Mouse (Mus musculus) embryonic facial prominence, embryonic 13.5 days (tissue): ENCODE measurements around the gene B3gnt3. TPM values are rescaled to one million over a fixed set of nuclear protein-coding genes. Genes with fewer than 3 reads are reported as not detected.

ENCODE experiments used
- ATAC-seq: fragments of 200-750 bp; cut with Nextera tagmentation; 2 replicates; pipeline ENCODE4 v1.8.0; 2017; ENCODE audit warnings: low read depth; ENCODE audit not compliant: insufficient number of reproducible peaks, insufficient read depth, low FRiP score, low TSS enrichment
- H3K27ac ChIP-seq: fragments of 300-500 bp; sonication (generic); 2 replicates; pipeline ENCODE4 v1.5.1; 2015; ENCODE audit warnings: moderate library complexity, mild to moderate bottlenecking, inconsistent platforms
- H3K27me3 ChIP-seq: fragments of 300-500 bp; sonication (generic); 2 replicates; pipeline ENCODE4 v1.6.1; 2015; ENCODE audit warnings: mild to moderate bottlenecking, inconsistent platforms
- H3K36me3 ChIP-seq: fragments of 300-500 bp; sonication (generic); 2 replicates; pipeline ENCODE4 v1.6.1; 2015; ENCODE audit warnings: mild to moderate bottlenecking, inconsistent platforms
- H3K4me1 ChIP-seq: fragments of 300-500 bp; sonication (generic); 2 replicates; pipeline ENCODE4 v1.6.1; 2015; ENCODE audit warnings: inconsistent platforms
- H3K4me2 ChIP-seq: fragments of 300-500 bp; sonication (generic); 2 replicates; pipeline ENCODE4 v1.6.1; 2015; ENCODE audit warnings: moderate library complexity, mild to moderate bottlenecking, inconsistent platforms
- H3K4me3 ChIP-seq: fragments of 300-500 bp; sonication (generic); 2 replicates; pipeline ENCODE4 v1.5.1; 2015; ENCODE audit warnings: mild to moderate bottlenecking, inconsistent platforms
- H3K9ac ChIP-seq: fragments of 300-500 bp; sonication (generic); 2 replicates; pipeline ENCODE4 v1.6.1; 2015; ENCODE audit warnings: mild to moderate bottlenecking, inconsistent platforms
- H3K9me3 ChIP-seq: fragments of 300-500 bp; sonication (generic); 2 replicates; pipeline ENCODE4 v1.6.1; 2016; ENCODE audit warnings: inconsistent platforms
- WGBS: fragments of 180-500 bp; shearing (Covaris S2); methylation state at CpG from one replicate; pipeline ENCODE4 v1.1.7; 2015; ENCODE audit warnings: mixed read lengths; 5-methylcytosine and 5-hydroxymethylcytosine counted together
- polyA plus RNA-seq: library from polyadenylated mRNA; unstranded; fragments of >200 nt; fragmentation: Nextera tagmentation; extraction: Ambion mirVana; gene quantifications from 2 replicates; pipeline ENCODE4 v1.2.1, GENCODE M21; 2015

B3gnt3 gene
- polyA plus RNA-seq, 1 experiment from 2014 or later = 0.63 TPM

DNA sequence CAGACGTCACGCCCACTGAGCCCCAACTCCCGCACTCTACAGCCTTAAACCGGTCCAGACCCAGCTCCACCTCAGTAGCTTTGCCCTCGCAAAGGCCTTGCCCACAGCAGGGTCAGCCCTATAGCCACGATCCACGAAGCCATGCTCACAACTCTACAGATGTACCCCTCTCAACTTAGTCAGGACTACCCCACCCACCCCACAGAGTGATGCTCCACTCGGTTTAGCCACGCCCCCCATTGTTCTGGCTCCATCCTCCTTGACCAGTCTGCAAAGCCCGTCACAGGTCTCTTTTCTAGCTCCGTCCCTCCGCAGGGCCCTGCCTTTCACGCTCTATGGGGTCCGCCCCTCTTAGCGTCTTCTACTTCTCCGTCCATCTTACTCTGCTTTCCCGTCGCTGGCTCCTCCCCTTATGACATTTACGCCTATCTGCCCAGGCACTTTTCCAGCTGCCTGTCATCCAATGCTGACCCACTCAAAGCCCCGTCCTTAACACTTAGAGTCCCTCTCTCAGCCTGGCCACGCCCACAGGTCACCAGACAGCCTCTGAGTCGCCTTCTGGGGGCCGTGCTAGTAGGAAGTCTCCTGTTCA, 15.3 kb downstream of the B3gnt3 start:
- 2% methylated on average over 23 of the region's 23 CpGs for WGBS
- peak overlapping the region; percentile 32 for H3K4me3 ChIP-seq
- H3K9me3 ChIP-seq = 0 out of 2 replicates have a peak, but pooled peaks cover 2% of the 10 kb centered on the region
- ATAC-seq = peak; percentile 33; the same call in 1 of the 2 replicates
- H3K27me3 ChIP-seq = peaks cover 100% of the 10 kb centered on the region
- H3K4me1 ChIP-seq = peaks cover 29% of the 10 kb centered on the region
- H3K36me3 ChIP-seq = no peaks in the 10 kb centered on the region
- no peak overlapping the region for H3K27ac ChIP-seq
- H3K9ac ChIP-seq = no peak overlapping the region
- H3K4me2 ChIP-seq = peak overlapping the region; percentile 56

GRCm38 (mm10) chr8:71685573-71685972, 16.0 kb downstream of the B3gnt3 start:
- no peak for ATAC-seq
- Histone ChIP-seq H3K36me3 (no peaks in the 10 kb centered on the region), H3K4me3 (peak overlapping the region; percentile 32), H3K27ac (no peak overlapping the region), H3K9me3 (0 out of 2 replicates have a peak, but pooled peaks cover 2% of the 10 kb centered on the region), H3K27me3 (peaks cover 100% of the 10 kb centered on the region), H3K4me1 (peaks cover 33% of the 10 kb centered on the region), H3K4me2 (peak overlapping the region; percentile 56), H3K9ac (0 out of 2 replicates have a peak overlapping the region, but pooled peaks have one; percentile 28)
- WGBS = 5% methylated on average over 29 of the region's 29 CpGs

- H3K36me3 ChIP-seq = no peaks in the 10 kb centered on the region
- no peak overlapping the region for H3K4me2 ChIP-seq
- H3K9me3 ChIP-seq = no peaks in the 10 kb centered on the region
- H3K4me1 ChIP-seq = peaks cover 39% of the 10 kb centered on the region
- H3K27me3 ChIP-seq = peaks cover 100% of the 10 kb centered on the region
- no peak overlapping the region for H3K4me3 ChIP-seq
- ATAC-seq = no peak
- no peak overlapping the region for H3K27ac ChIP-seq
- 16% methylated on average over 10 of the region's 10 CpGs for WGBS
- H3K9ac ChIP-seq = no peak overlapping the region
Observed at GRCm38 (mm10) chr8:71684701-71685100, 16.9 kb downstream of the B3gnt3 start.

DNA sequence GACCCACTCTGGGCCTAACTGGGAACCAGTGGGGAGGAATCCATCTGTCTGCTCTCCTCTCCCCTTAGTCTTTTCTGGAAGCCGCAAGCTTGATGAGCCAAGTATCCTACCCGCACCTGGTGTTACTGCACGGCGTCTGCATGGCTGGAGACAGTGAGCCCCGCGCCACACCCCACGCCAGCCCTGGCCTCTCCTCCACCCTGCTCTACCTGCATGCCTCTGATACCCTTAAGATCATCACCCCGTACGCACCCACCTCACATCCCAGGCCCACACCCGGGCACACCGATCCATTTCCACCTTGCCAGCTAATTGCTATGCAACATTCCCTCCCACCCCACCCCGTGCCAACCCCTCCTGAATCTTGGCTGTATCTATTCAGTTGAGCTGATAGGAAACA, 18.8 kb downstream of the B3gnt3 start:
- Histone ChIP-seq H3K36me3 (no peaks in the 10 kb centered on the region), H3K27me3 (peaks cover 100% of the 10 kb centered on the region), H3K9me3 (no peaks in the 10 kb centered on the region), H3K9ac (no peak overlapping the region), H3K4me1 (peaks cover 39% of the 10 kb centered on the region), H3K27ac (no peak overlapping the region), H3K4me3 (no peak overlapping the region), H3K4me2 (no peak overlapping the region)
- no peak for ATAC-seq
- 48% methylated on average over 12 of the region's 12 CpGs for WGBS

- Histone ChIP-seq H3K4me3 (no peak overlapping the region), H3K27ac (no peak overlapping the region), H3K4me1 (peaks cover 35% of the 10 kb centered on the region), H3K4me2 (no peak overlapping the region), H3K27me3 (peaks cover 98% of the 10 kb centered on the region), H3K9me3 (no peaks in the 10 kb centered on the region), H3K9ac (no peak overlapping the region), H3K36me3 (no peaks in the 10 kb centered on the region)
- 2% methylated on average over 18 of the region's 18 CpGs for WGBS
- ATAC-seq = no peak
Observed at GRCm38 (mm10) chr8:71681369-71681915, 20.1 kb downstream of the B3gnt3 start.

DNA sequence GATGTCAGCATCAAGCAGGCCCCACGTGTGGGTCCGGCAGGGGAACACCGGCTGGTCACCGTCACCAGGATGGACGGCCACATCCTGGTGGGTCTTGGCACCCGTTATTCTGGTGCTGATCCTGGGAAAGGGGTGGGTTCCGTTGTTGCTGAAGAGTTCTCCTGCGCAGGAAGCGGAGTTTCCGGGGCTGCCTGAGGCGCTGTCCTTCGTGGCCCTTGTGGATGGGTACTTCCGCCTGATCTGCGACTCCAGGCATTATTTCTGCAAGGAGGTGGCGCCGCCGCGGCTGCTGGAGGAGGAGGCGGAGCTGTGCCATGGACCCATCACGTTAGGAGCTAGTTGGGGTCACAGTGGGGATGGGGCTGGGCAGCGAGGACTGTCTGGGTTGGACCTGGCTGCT, 21.1 kb downstream of the B3gnt3 start:
- Histone ChIP-seq H3K9me3 (no peaks in the 10 kb centered on the region), H3K4me3 (0 out of 2 replicates have a peak overlapping the region, but pooled peaks have one; percentile 31), H3K9ac (peak overlapping the region; percentile 37; the same call in 1 of the 2 replicates), H3K4me1 (peaks cover 29% of the 10 kb centered on the region), H3K36me3 (no peaks in the 10 kb centered on the region), H3K27ac (no peak overlapping the region), H3K27me3 (peaks cover 97% of the 10 kb centered on the region), H3K4me2 (peak overlapping the region; percentile 9; the same call in 1 of the 2 replicates)
- ATAC-seq = no peak
- WGBS = 4% methylated on average over 21 of the region's 21 CpGs

DNA sequence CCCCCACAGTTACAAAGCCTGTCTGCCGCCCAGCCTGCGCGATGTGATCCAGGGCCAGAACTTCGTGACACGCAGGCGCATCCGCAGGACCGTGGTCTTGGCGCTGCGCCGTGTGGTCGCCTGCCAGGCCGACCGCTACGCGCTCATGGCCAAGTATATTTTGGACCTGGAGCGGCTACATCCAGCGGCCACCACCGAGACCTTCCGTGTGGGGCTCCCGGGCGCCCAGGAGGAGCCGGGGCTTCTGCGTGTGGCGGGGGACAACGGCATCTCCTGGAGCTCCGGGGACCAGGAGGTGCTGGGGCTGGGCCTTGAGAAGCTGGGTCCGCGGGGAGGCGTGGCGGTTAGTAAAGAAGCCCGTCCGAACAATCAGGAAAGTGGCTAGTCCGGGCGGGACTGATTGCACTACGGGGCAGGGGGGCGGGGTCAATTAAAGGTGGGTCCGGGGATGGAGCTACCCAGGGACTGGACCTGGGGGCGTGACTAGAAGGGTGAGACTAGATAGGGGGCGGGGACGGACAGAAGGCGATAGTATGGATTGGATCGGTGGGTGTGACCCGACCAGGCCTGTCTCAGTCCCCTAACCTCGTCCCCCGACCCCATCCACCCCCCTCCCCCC, 21.9 kb downstream of the B3gnt3 start:
- ATAC-seq = no peak

GRCm38 (mm10) chr8:71679116-71679515, 22.5 kb downstream of the B3gnt3 start:
- WGBS = 14% methylated on average over 16 of the region's 16 CpGs
- Histone ChIP-seq H3K4me3 (peak overlapping the region; percentile 31), H3K27me3 (peaks cover 88% of the 10 kb centered on the region), H3K36me3 (no peaks in the 10 kb centered on the region), H3K4me1 (peaks cover 29% of the 10 kb centered on the region), H3K27ac (no peak overlapping the region), H3K9ac (peak overlapping the region; percentile 44), H3K9me3 (no peaks in the 10 kb centered on the region), H3K4me2 (peak overlapping the region; percentile 56)
- ATAC-seq = no peak

More for the DNA sequence above, 21.9 kb downstream of the B3gnt3 start:
- Histone ChIP-seq H3K4me2 (peak overlapping the region; percentile 56), H3K9ac (peak overlapping the region; percentile 44), H3K27me3 (peaks cover 93% of the 10 kb centered on the region), H3K4me3 (peak overlapping the region; percentile 31), H3K4me1 (peaks cover 29% of the 10 kb centered on the region), H3K27ac (no peak overlapping the region), H3K9me3 (no peaks in the 10 kb centered on the region), H3K36me3 (no peaks in the 10 kb centered on the region)
- 2% methylated on average over 46 of the region's 46 CpGs for WGBS

GRCm38 (mm10) chr8:71678216-71678615, 23.4 kb downstream of the B3gnt3 start:
- Histone ChIP-seq H3K4me2 (no peak overlapping the region), H3K9me3 (no peaks in the 10 kb centered on the region), H3K4me3 (no peak overlapping the region), H3K9ac (no peak overlapping the region), H3K4me1 (peaks cover 29% of the 10 kb centered on the region), H3K27me3 (peaks cover 79% of the 10 kb centered on the region), H3K27ac (no peak overlapping the region), H3K36me3 (no peaks in the 10 kb centered on the region)
- WGBS = 61% methylated on average over 4 of the region's 4 CpGs
- no peak for ATAC-seq

- H3K4me1 ChIP-seq = peaks cover 29% of the 10 kb centered on the region
- no peaks in the 10 kb centered on the region for H3K36me3 ChIP-seq
- peaks cover 72% of the 10 kb centered on the region for H3K27me3 ChIP-seq
- H3K27ac ChIP-seq = no peak overlapping the region
- no peaks in the 10 kb centered on the region for H3K9me3 ChIP-seq
- no peak overlapping the region for H3K4me2 ChIP-seq
- H3K4me3 ChIP-seq = no peak overlapping the region
- no peak overlapping the region for H3K9ac ChIP-seq
- ATAC-seq = no peak
Observed at GRCm38 (mm10) chr8:71677555-71677954, 24.0 kb downstream of the B3gnt3 start.

DNA sequence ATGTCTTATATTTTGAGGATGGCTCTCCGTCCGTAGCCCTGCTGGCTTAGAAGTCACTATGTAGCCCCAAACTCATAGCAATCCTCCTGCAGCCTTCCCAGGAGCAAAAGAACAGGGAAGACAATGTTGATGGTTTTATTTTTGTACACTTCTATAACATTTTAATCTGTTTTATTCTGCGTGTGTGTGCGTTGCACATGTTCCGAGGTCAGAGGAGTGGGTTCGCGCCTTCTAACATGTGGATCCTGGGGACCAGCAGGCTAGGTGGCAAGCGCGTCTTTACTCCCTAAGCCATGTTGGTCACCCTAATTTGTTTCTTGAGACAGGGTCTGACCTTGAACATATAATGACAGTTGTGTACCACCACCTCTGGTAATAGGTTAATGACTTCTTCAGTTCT, 24.8 kb downstream of the B3gnt3 start:
- Histone ChIP-seq H3K4me2 (peak overlapping the region; percentile 88), H3K4me1 (peaks cover 29% of the 10 kb centered on the region), H3K36me3 (no peaks in the 10 kb centered on the region), H3K27ac (no peak overlapping the region), H3K4me3 (peak overlapping the region; percentile 68), H3K9me3 (no peaks in the 10 kb centered on the region), H3K27me3 (peaks cover 65% of the 10 kb centered on the region), H3K9ac (peak overlapping the region; percentile 77; the same call in 1 of the 2 replicates)
- WGBS = 52% methylated on average over 9 of the region's 9 CpGs
- no peak for ATAC-seq
